Mouse (Mus musculus): ENCODE measurements around the gene Scn1b.

- no peak for TF ChIP-seq POLR2A (IDR thresholded peaks at IDR 0.05; ENCODE audit: low read depth, low read length)
- no peak for TF ChIP-seq CTCF (IDR thresholded peaks at IDR 0.05; ENCODE audit: extremely low read depth, insufficient read depth, insufficient read length, insufficient replicate concordance)
These were observed 20.6 kb downstream of the Scn1b start for GRCm38 (mm10) chr7:31106166-31106565.
